Mouse (Mus musculus) ES-E14 (cell line): ENCODE measurements around the gene Tead3.

Source experiments
- CHD2 ChIP-seq: IDR thresholded peaks from 2 replicates; pipeline ENCODE4 v1.6.1; 2014; ENCODE audit warnings: mild to moderate bottlenecking, low read depth, low read length, inconsistent platforms
- MAFK ChIP-seq: IDR thresholded peaks from 2 replicates; pipeline ENCODE4 v1.6.1; 2014; ENCODE audit warnings: mild to moderate bottlenecking, low read depth, low read length, inconsistent platforms; ENCODE audit not compliant: insufficient read depth
- ZC3H11A ChIP-seq: IDR thresholded peaks from 2 replicates; pipeline ENCODE4 v1.6.1; 2012; ENCODE audit warnings: low read depth, mild to moderate bottlenecking, inconsistent platforms, low read length, borderline replicate concordance
- ZNF384 ChIP-seq: IDR thresholded peaks from 2 replicates; pipeline ENCODE4 v1.6.1; 2012; ENCODE audit warnings: low read depth, low read length, inconsistent platforms

DNA sequence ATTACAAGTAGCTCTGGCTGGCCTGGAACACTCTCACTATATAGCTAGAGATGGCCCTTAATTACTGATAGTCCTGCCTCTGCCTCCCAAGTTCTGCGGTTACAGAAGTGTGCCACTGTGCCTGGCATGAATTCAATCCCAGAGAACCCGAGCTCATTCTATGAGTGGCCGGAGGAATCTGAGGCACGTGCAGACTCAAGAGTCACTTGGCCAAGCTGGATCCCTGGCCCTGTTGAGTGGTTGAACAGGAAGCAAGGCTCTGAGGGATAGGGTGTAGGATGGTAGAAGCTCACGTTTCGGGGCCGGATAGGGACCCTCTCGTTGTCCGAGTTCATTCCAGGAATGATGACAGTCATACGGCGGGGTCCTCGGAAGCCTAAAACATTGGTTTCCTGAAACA, 5.3 kb upstream of the Tead3 start:
- no peak for TF ChIP-seq CHD2
- TF ChIP-seq MAFK: no peak
- TF ChIP-seq ZC3H11A: no peak
- TF ChIP-seq ZNF384: no peak
